Mouse (Mus musculus) E14TG2a.4 (cell line): ENCODE measurements around the gene 2310011J03Rik.

Experiments
- H3K27me3 ChIP-seq: 2 replicates; pipeline ENCODE4 v1.6.1; 2014; ENCODE audit warnings: low read length, control low read depth; ENCODE audit not compliant: insufficient read depth
- H3K36me3 ChIP-seq: 2 replicates; pipeline ENCODE4 v1.6.1; 2014; ENCODE audit warnings: low read length, control low read depth; ENCODE audit not compliant: insufficient read depth
- H3K4me1 ChIP-seq: replicated peaks from 2 replicates; pipeline ENCODE4 v1.6.1; 2014; ENCODE audit warnings: low read depth, low read length, control low read depth
- H3K4me3 ChIP-seq: replicated peaks from 2 replicates; pipeline ENCODE4 v1.5.1; 2014; ENCODE audit warnings: mild to moderate bottlenecking, low read length
- H3K9me3 ChIP-seq: 2 replicates; pipeline ENCODE4 v1.6.1; 2014; ENCODE audit warnings: low read length, control low read depth
- CTCF ChIP-seq: conservative IDR thresholded peaks from 2 replicates; pipeline ENCODE4 v1.5.1; 2014; ENCODE audit warnings: low read length
- NANOG ChIP-seq: IDR thresholded peaks from 2 replicates; pipeline ENCODE4 v1.6.1; 2014; ENCODE audit warnings: borderline replicate concordance, low read length, mixed read lengths
- POU5F1 ChIP-seq: IDR thresholded peaks from 2 replicates; pipeline ENCODE4 v1.6.1; 2014; ENCODE audit warnings: low read length, borderline replicate concordance

Gene 2310011J03Rik

DNA sequence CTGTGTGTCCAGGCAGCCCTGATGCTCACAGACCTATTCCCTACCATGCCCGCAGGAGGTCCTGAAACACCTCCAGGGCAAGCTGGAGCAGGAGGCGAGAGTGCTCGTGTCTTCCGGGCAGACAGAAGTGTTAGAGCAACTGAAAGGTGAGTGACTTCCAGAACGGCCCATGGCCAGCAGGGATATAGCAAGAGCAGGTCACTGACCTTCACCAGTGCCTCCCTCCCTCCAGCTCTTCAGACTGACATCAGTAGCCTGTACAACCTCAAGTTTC is 18.3 kb downstream of the 2310011J03Rik start:
- TF ChIP-seq NANOG (no peak), CTCF (no peak), POU5F1 (no peak)
- no peak overlapping the region for H3K4me3 ChIP-seq
- H3K36me3 ChIP-seq, result no peaks in the 10 kb centered on the region
- H3K9me3 ChIP-seq, result no peaks in the 10 kb centered on the region
- H3K27me3 ChIP-seq, result peaks cover 82% of the 10 kb centered on the region
- H3K4me1 ChIP-seq, result peaks cover 67% of the 10 kb centered on the region

DNA sequence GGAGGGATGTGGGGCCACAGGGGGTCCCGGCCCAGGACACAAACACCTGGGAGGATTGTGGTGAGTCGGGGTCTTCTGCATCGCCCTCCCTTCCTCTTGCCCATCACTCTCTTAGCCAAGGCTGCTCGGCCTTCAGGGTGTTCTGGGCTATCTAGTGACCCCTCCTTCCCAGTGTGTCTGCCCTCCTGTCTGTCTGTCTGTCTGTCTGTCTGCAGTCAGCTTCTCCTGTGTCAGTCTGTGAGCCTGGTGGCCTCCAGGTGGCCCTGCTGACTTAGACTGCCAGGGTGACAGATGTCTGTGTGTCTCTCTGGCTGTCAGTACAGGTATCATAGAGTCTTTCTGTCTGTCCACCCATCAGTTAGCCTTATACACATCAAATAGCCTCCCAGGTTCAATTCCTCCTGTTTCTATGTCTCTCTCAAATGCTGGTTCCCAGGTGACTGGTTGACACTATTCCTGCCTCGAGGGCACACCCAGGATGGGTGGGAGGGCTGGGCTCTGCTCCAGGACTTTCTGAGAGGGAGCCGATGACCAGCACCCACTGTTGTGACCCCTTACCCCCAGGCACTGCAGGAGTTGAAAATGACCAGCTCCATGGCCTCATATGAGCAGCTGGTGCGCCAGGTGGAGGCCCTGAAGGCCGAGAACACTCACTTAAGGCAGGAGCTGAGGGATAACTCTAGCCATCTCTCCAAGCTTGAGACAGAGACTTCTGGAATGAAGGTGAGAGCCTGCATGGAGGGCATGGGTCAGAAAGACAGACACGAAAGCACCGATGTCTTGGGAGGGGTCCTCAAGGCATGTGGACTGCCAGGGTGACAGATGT is 18.9 kb downstream of the 2310011J03Rik start:
- Histone ChIP-seq H3K36me3 (no peaks in the 10 kb centered on the region), H3K4me1 (peaks cover 67% of the 10 kb centered on the region), H3K9me3 (no peaks in the 10 kb centered on the region), H3K4me3 (no peak overlapping the region), H3K27me3 (peaks cover 79% of the 10 kb centered on the region)
- TF ChIP-seq CTCF (no peak), NANOG (no peak), POU5F1 (no peak)

DNA sequence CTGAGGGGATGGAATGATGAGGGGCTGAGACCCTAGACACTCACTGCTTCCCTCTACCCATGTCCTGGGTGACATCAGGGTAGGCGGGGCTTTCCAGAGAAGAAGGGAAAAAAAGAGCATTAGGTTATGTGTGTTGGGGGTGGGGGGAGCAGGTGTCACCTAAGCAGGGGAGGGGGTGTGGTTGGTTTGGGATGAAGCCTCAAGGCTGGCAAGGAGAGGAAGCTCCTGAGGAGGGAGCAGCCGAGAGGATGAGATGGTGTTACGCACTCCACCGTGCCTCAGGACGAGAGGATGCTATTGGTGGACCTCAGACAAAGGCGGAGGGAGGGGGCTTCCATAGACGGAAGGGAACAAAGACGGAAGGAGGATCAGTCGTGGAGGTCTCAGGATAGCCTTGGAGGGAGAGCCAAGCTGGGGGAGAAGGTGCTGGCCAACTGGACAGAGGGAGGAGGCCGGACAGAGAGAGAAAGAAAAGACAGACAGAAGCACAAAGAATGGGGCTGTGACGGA is 19.6 kb downstream of the 2310011J03Rik start:
- no peaks in the 10 kb centered on the region for H3K9me3 ChIP-seq
- peaks cover 72% of the 10 kb centered on the region for H3K27me3 ChIP-seq
- peaks cover 67% of the 10 kb centered on the region for H3K4me1 ChIP-seq
- H3K36me3 ChIP-seq, result no peaks in the 10 kb centered on the region
- no peak overlapping the region for H3K4me3 ChIP-seq
- TF ChIP-seq POU5F1, result no peak
- no peak for TF ChIP-seq CTCF
- no peak for TF ChIP-seq NANOG

DNA sequence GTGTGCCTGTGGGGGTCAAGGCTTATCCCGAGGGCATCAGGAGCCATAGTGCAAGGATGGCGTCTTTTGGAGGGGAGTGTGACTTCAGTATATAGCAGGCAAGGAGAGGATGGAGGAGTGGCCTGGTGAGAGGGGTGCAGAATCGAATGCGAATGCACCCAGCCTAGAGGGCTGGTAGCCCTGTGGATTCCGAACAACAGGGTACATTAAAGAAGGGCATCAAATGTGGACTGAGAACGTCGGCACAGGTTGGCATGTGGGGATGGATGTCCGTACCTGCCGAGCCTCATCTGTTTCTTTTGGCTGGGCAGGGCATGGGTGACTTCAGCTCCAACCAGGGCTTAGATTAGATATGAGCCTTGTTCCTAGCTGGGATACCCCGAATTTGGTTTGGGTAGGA is 20.5 kb downstream of the 2310011J03Rik start:
- H3K4me1 ChIP-seq, result peaks cover 69% of the 10 kb centered on the region
- no peaks in the 10 kb centered on the region for H3K9me3 ChIP-seq
- TF ChIP-seq CTCF (no peak), NANOG (no peak), POU5F1 (no peak)
- peaks cover 66% of the 10 kb centered on the region for H3K27me3 ChIP-seq
- peaks cover 3% of the 10 kb centered on the region for H3K36me3 ChIP-seq
- peak overlapping the region; percentile 70 for H3K4me3 ChIP-seq

DNA sequence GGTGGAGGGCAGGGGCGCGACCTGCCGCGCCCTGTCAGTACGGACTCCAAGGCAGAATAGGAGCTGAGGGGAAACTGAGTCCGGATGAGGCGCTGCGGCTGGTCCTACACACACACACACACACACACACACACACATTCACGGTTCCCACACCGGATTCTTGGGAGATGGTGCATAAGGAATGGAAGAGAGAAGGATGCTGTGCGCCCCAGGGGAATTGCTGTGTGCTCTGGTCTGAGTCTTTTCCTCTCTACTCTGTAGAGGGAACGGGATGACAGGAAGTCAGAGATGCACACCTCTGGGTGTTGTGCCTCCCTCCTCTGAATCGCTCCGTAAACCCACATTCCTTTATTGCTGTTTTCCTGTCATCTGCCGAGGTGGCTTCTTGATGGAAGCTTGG is 21.0 kb downstream of the 2310011J03Rik start:
- Histone ChIP-seq H3K27me3 (peaks cover 61% of the 10 kb centered on the region), H3K36me3 (peaks cover 9% of the 10 kb centered on the region), H3K4me1 (peaks cover 70% of the 10 kb centered on the region), H3K4me3 (peak overlapping the region; percentile 70), H3K9me3 (no peaks in the 10 kb centered on the region)
- no peak for TF ChIP-seq NANOG
- TF ChIP-seq POU5F1, result no peak
- no peak for TF ChIP-seq CTCF

DNA sequence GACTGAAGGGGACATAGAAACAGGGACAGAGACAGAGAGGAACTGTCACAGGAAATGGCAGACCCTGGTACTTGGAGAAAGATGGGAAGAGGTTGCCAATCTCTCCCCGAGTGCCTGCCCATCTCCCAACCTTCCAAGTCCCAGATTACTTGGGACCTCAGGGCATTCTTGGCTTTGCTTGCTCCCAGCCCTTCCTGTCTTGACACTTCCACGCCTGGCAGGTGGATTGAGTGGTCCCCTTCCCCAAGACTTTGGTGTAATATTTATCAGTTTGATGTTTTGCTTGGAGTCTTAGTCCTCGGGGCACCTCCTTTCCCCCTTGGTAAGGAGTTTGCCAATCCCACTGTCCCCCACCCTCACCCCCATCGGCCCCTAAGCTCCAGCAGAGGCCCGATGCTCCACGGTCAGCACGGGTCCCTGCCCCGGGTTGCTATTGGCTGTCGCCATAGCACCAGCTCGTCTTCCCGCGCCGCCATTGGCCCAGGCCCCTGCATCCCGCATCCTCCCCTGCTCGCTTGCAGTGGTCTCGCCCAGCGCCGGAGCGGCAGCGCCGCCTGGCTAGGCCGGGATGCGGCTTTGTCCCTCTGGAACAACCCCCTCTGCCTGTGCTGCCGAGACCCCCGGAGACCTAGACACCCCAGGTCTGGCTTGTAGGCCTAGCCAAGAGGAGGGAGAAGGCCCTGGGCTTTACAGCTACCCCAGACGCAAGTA is 21.6 kb downstream of the 2310011J03Rik start:
- peaks cover 75% of the 10 kb centered on the region for H3K4me1 ChIP-seq
- peaks cover 57% of the 10 kb centered on the region for H3K27me3 ChIP-seq
- H3K36me3 ChIP-seq, result peaks cover 14% of the 10 kb centered on the region
- TF ChIP-seq CTCF (no peak), POU5F1 (no peak), NANOG (no peak)
- no peaks in the 10 kb centered on the region for H3K9me3 ChIP-seq
- H3K4me3 ChIP-seq, result peak overlapping the region; percentile 70

DNA sequence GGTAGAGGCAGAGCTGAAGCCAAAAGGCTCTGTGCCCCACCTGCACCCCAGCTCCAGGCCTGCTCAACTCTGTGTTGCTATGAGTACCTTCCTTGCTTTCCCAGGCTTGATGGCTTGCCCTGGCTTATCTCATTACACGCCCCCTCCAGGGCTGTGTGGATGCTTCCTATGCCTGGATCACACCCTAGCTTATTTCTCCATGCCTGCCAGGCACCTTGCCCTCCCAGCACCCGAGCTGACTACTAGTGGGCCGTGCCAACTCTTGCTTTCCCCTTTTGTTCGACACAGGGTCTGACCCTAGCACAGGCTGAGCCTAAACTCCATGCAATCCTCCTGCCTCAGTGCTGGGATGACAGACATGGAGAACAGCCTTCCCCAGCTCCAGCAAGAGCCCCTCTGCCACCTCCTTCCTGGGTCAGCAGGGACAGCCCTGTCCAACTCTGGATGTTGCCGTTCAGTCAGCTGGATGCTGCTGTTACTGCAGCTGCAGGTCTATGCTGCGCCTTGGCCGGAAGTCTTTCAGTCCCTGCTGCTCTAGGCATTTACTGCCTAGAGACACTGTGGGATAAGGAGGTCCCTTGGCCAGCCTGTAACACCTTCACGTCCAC is 22.7 kb downstream of the 2310011J03Rik start:
- Histone ChIP-seq H3K4me3 (peak overlapping the region; percentile 69; the same call in 1 of the 2 replicates), H3K4me1 (peaks cover 78% of the 10 kb centered on the region), H3K27me3 (peaks cover 55% of the 10 kb centered on the region), H3K9me3 (no peaks in the 10 kb centered on the region), H3K36me3 (peaks cover 25% of the 10 kb centered on the region)
- TF ChIP-seq NANOG (no peak), CTCF (no peak), POU5F1 (no peak)

DNA sequence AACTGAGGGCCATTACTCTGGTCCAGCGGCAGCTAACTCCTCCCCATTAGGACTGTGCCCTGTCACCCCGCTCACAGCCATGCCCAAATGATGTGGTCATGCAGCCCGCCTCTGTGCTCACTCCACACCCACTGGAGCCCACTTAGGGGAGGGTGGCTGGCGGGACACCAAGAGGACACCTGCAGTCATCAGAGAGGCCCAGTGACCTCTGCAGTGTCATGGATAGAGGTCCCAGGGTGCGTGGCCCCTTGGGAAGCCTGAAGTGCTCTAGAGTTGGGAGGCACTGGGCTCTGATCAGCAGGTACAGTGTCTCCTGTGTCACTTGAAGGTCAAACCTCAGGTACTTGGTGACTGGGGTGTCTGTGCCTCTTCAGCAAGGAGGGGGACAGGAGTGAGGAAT is 23.5 kb downstream of the 2310011J03Rik start:
- Histone ChIP-seq H3K36me3 (peaks cover 26% of the 10 kb centered on the region), H3K4me1 (peaks cover 72% of the 10 kb centered on the region), H3K4me3 (peak overlapping the region; percentile 69), H3K9me3 (no peaks in the 10 kb centered on the region), H3K27me3 (peaks cover 50% of the 10 kb centered on the region)
- TF ChIP-seq CTCF (no peak), POU5F1 (no peak), NANOG (no peak)
